Mouse (Mus musculus) CH12.LX (cell line): ENCODE measurements around the gene 1700024P04Rik. TPM values are rescaled to one million over a fixed set of nuclear protein-coding genes. Genes with fewer than 3 reads are reported as not detected.
A peak's percentile ranks its signal among the peaks of the same experiment; 100 is the strongest.

Experiments used
- DNase-seq: peaks from one replicate; pipeline ENCODE4 v3.0.0-alpha.2; 2013; ENCODE audit errors: extremely low read depth
- H3K27ac ChIP-seq: 2 replicates; pipeline ENCODE4 v1.5.1; 2012; ENCODE audit warnings: low read depth, mild to moderate bottlenecking, control low read depth, moderate library complexity; ENCODE audit not compliant: insufficient read depth
- H3K27me3 ChIP-seq: replicated peaks from 2 replicates; pipeline ENCODE3; 2012; ENCODE audit warnings: inconsistent platforms
- H3K36me3 ChIP-seq, 2 experiments: replicated peaks in 1 of 2; 2 replicates each; pipeline versions ENCODE3 to v1.6.1; 2012; ENCODE audit warnings: inconsistent platforms in 1 of 2, low read length in 1 of 2, mild to moderate bottlenecking in 1 of 2, mixed read lengths in 1 of 2, moderate library complexity in 1 of 2; ENCODE audit not compliant: control insufficient read depth in 1 of 2, insufficient read depth in 1 of 2
- H3K4me1 ChIP-seq, 2 experiments: 2 replicates each; pipeline ENCODE4 v1.6.1; 2012; ENCODE audit warnings: inconsistent platforms in 1 of 2, moderate library complexity in 1 of 2; ENCODE audit not compliant: insufficient read depth in 2 of 2, control insufficient read depth in 1 of 2
- H3K4me2 ChIP-seq: 2 replicates; pipeline ENCODE4 v1.6.1; 2012; ENCODE audit warnings: low read depth, mild to moderate bottlenecking, control low read depth; ENCODE audit not compliant: poor library complexity, insufficient read depth, severe bottlenecking
- H3K4me3 ChIP-seq, 3 experiments: fragments of 150-350 bp in 1 of 3; sonication (generic) in 1 of 3; replicated peaks in 1 of 3; 2 replicates each; pipeline versions ENCODE3 to v1.5.1; 2011 to 2012; ENCODE audit warnings: low read depth in 2 of 3, low read length in 2 of 3, mild to moderate bottlenecking in 2 of 3, moderate library complexity in 2 of 3, control low read depth in 1 of 3, improper control_type of control experiment in 1 of 3, inconsistent platforms in 1 of 3, mixed read lengths in 1 of 3; ENCODE audit not compliant: poor library complexity in 1 of 3
- H3K79me2 ChIP-seq: replicated peaks from 2 replicates; pipeline ENCODE4 v1.6.1; 2012; ENCODE audit warnings: mild to moderate bottlenecking, moderate library complexity; ENCODE audit not compliant: control insufficient read depth, poor library complexity, insufficient read depth, severe bottlenecking; ENCODE audit errors: extremely low read depth
- H3K9ac ChIP-seq: 2 replicates; pipeline ENCODE4 v1.6.1; 2012; ENCODE audit warnings: low read depth, mild to moderate bottlenecking, control low read depth, moderate library complexity; ENCODE audit not compliant: insufficient read depth
- H3K9me3 ChIP-seq: replicated peaks from 2 replicates; pipeline ENCODE3; 2012; ENCODE audit warnings: low read length, inconsistent platforms, mixed read lengths
- CHD1 ChIP-seq: IDR thresholded peaks from 2 replicates; pipeline ENCODE4 v1.6.1; 2012; ENCODE audit warnings: low read depth, low read length, improper control_type of control experiment, inconsistent platforms
- CHD2 ChIP-seq: IDR thresholded peaks from 2 replicates; pipeline ENCODE4 v1.6.1; 2011; ENCODE audit warnings: low read length, improper control_type of control experiment
- CTCF ChIP-seq, 2 experiments: IDR thresholded peaks in 1 of 2; conservative IDR thresholded peaks in 1 of 2; 2 replicates each; pipeline ENCODE4 v1.5.1; 2011 to 2012; ENCODE audit warnings: low read depth in 2 of 2, low read length in 2 of 2, improper control_type of control experiment in 1 of 2, inconsistent platforms in 1 of 2, mild to moderate bottlenecking in 1 of 2, moderate library complexity in 1 of 2
- E2F4 ChIP-seq: IDR thresholded peaks from 2 replicates; pipeline ENCODE4 v1.6.1; 2011; ENCODE audit warnings: low read depth, low read length, improper control_type of control experiment; ENCODE audit not compliant: insufficient replicate concordance
- ELF1 ChIP-seq: IDR thresholded peaks from 2 replicates; pipeline ENCODE4 v1.6.1; 2014; ENCODE audit warnings: low read depth, mild to moderate bottlenecking, inconsistent platforms, low read length, improper control_type of control experiment
- EP300 ChIP-seq: IDR thresholded peaks from 2 replicates; pipeline ENCODE4 v1.6.1; 2011; ENCODE audit warnings: low read length, improper control_type of control experiment
- GABPA ChIP-seq: IDR thresholded peaks from 2 replicates; pipeline ENCODE4 v1.6.1; 2012; ENCODE audit warnings: low read depth, low read length, improper control_type of control experiment, inconsistent platforms; ENCODE audit not compliant: insufficient replicate concordance
- HCFC1 ChIP-seq: IDR thresholded peaks from 2 replicates; pipeline ENCODE4 v1.6.1; 2012; ENCODE audit warnings: low read depth, mild to moderate bottlenecking, inconsistent platforms, low read length, improper control_type of control experiment
- IRF4 ChIP-seq: IDR thresholded peaks from 2 replicates; pipeline ENCODE4 v1.6.1; 2014; ENCODE audit warnings: low read depth, mild to moderate bottlenecking, inconsistent platforms, low read length, improper control_type of control experiment
- KAT2A ChIP-seq: IDR thresholded peaks from 2 replicates; pipeline ENCODE4 v1.6.1; 2012; ENCODE audit warnings: low read length, improper control_type of control experiment, inconsistent platforms; ENCODE audit not compliant: insufficient replicate concordance
- MAFK ChIP-seq: IDR thresholded peaks from 2 replicates; pipeline ENCODE4 v1.6.1; 2011; ENCODE audit warnings: low read length, improper control_type of control experiment; ENCODE audit not compliant: insufficient replicate concordance
- MAZ ChIP-seq: IDR thresholded peaks from 2 replicates; pipeline ENCODE4 v1.6.1; 2012; ENCODE audit warnings: low read depth, mild to moderate bottlenecking, inconsistent platforms, low read length, improper control_type of control experiment, moderate library complexity
- MEF2A ChIP-seq: IDR thresholded peaks from 2 replicates; pipeline ENCODE4 v1.6.1; 2014; ENCODE audit warnings: low read depth, mild to moderate bottlenecking, inconsistent platforms, low read length, improper control_type of control experiment, borderline replicate concordance
- MXI1 ChIP-seq: IDR thresholded peaks from 2 replicates; pipeline ENCODE4 v1.6.1; 2011; ENCODE audit warnings: mild to moderate bottlenecking, low read depth, low read length, improper control_type of control experiment
- MYC ChIP-seq: IDR thresholded peaks from 2 replicates; pipeline ENCODE4 v1.6.1; 2011; ENCODE audit warnings: low read depth, mild to moderate bottlenecking, improper control_type of control experiment, low read length
- NRF1 ChIP-seq: IDR thresholded peaks from 2 replicates; pipeline ENCODE4 v1.6.1; 2014; ENCODE audit warnings: low read depth, mild to moderate bottlenecking, inconsistent platforms, low read length, improper control_type of control experiment, moderate library complexity
- PAX5 ChIP-seq: IDR thresholded peaks from 2 replicates; pipeline ENCODE4 v1.6.1; 2012; ENCODE audit warnings: low read length, inconsistent platforms, mixed read lengths
- POLR2A ChIP-seq: IDR thresholded peaks from 2 replicates; pipeline ENCODE4 v1.6.1; 2011; ENCODE audit warnings: low read depth, mild to moderate bottlenecking, improper control_type of control experiment, low read length
- POLR2AphosphoS2 ChIP-seq: IDR thresholded peaks from 2 replicates; pipeline ENCODE4 v1.6.1; 2011; ENCODE audit warnings: low read depth, low read length, improper control_type of control experiment
- RAD21 ChIP-seq: IDR thresholded peaks from 2 replicates; pipeline ENCODE4 v1.6.1; 2011; ENCODE audit warnings: low read depth, mild to moderate bottlenecking, low read length, improper control_type of control experiment, moderate library complexity
- RCOR1 ChIP-seq: conservative IDR thresholded peaks from 2 replicates; pipeline ENCODE4 v1.6.1; 2012; ENCODE audit warnings: low read depth, mild to moderate bottlenecking, inconsistent platforms, low read length, improper control_type of control experiment
- SIN3A ChIP-seq: IDR thresholded peaks from 2 replicates; pipeline ENCODE4 v1.6.1; 2012; ENCODE audit warnings: low read length, improper control_type of control experiment, inconsistent platforms
- SMC3 ChIP-seq: IDR thresholded peaks from 2 replicates; pipeline ENCODE4 v1.6.1; 2011; ENCODE audit warnings: low read depth, low read length, improper control_type of control experiment
- TBP ChIP-seq: conservative IDR thresholded peaks from 2 replicates; pipeline ENCODE4 v1.6.1; 2011; ENCODE audit warnings: low read depth, low read length, improper control_type of control experiment
- TCF12 ChIP-seq: IDR thresholded peaks from 2 replicates; pipeline ENCODE4 v1.6.1; 2014; ENCODE audit warnings: low read depth, mild to moderate bottlenecking, inconsistent platforms, low read length, improper control_type of control experiment
- UBTF ChIP-seq: IDR thresholded peaks from 2 replicates; pipeline ENCODE4 v1.6.1; 2012; ENCODE audit warnings: low read depth, mild to moderate bottlenecking, inconsistent platforms, low read length, improper control_type of control experiment, moderate library complexity
- USF1 ChIP-seq: IDR thresholded peaks from 2 replicates; pipeline ENCODE4 v1.6.1; 2014; ENCODE audit warnings: low read depth, mild to moderate bottlenecking, inconsistent platforms, low read length, improper control_type of control experiment
- USF2 ChIP-seq: conservative IDR thresholded peaks from 2 replicates; pipeline ENCODE4 v1.6.1; 2011; ENCODE audit warnings: low read depth, low read length, improper control_type of control experiment
- ZC3H11A ChIP-seq: IDR thresholded peaks from 2 replicates; pipeline ENCODE4 v1.6.1; 2012; ENCODE audit warnings: low read depth, mild to moderate bottlenecking, inconsistent platforms, low read length, improper control_type of control experiment
- ZKSCAN1 ChIP-seq: IDR thresholded peaks from 2 replicates; pipeline ENCODE4 v1.6.1; 2012; ENCODE audit warnings: low read depth, inconsistent platforms, low read length, improper control_type of control experiment, borderline replicate concordance
- ZMIZ1 ChIP-seq: IDR thresholded peaks from 2 replicates; pipeline ENCODE4 v1.6.1; 2012; ENCODE audit warnings: low read depth, mild to moderate bottlenecking, inconsistent platforms, low read length, improper control_type of control experiment
- dilution Hi-C: fragments of 300-500 bp; cut with MboI; formaldehyde crosslinking; loops from 2 replicates; pipeline ENCODE4 v1.14.3; 2020; ENCODE audit warnings: low sequenced_read_pairs; ENCODE audit not compliant: extremely low pct_unique_long_range_greater_than_20kb, extremely low pct_ligation_motif_present
- in situ Hi-C: fragments of 300-500 bp; cut with MboI; formaldehyde crosslinking; loops from 3 replicates; pipeline ENCODE4 v1.14.3; 2019; ENCODE audit warnings: low sequenced_read_pairs, low pct_ligation_motif_present, low pct_unique_long_range_greater_than_20kb, mixed read lengths
- polyA plus RNA-seq: library from polyadenylated mRNA; unstranded; fragments of >175 nt; gene quantifications from 2 replicates; pipeline ENCODE4 v1.2.1, GENCODE M21; 2012; ENCODE audit warnings: low read depth; ENCODE audit not compliant: insufficient read length
- total RNA-seq, 2 experiments: library from RNA; depleted of rRNA; stranded (reverse); fragments of 300-350 nt in 1 of 2; fragments of >200 nt in 1 of 2; gene quantifications; 2 replicates each; pipeline ENCODE4 v1.2.3; 2012 to 2014

1700024P04Rik gene
- total and polyA plus RNA-seq, 3 experiments: not detected

DNA sequence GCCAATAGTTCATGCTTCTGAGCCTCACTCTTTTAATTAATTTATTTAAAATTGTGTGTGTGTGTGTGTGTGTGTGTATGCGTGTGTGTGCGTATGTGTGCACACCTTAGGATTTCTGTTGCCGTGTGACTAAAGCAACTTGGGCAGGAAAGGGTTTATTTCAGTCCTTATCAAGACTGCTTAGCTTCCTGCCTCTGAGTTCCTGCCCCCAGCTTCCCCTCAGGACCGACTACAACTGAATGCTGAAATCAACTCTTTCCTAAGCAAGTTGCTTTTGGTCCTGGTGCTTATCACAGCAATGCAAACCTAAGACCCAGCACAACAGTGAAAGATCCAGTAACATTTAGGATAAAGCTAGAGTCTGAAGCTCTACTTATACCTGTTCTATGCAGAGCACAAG is 15.8 kb downstream of the 1700024P04Rik start:
- no peaks in the 10 kb centered on the region for H3K27me3 ChIP-seq
- no peak overlapping the region for H3K9ac ChIP-seq
- no peaks in the 10 kb centered on the region for H3K79me2 ChIP-seq
- H3K27ac ChIP-seq: no peak overlapping the region
- H3K4me1 ChIP-seq: peaks cover 5 to 24% of the 10 kb centered on the region in 2 experiments; a peak in 3 of 4 replicates
- H3K36me3 ChIP-seq: no peaks in the 10 kb centered on the region
- H3K9me3 ChIP-seq: no peaks in the 10 kb centered on the region
- H3K4me2 ChIP-seq: no peak overlapping the region
- in situ Hi-C loops (no loop called here), dilution Hi-C loops (no loop called here)
- TF ChIP-seq GABPA (no peak), CHD1 (no peak), UBTF (no peak), TCF12 (no peak), HCFC1 (no peak), TBP (no peak), MYC (no peak), MEF2A (no peak), MXI1 (no peak), RAD21 (no peak), POLR2A (no peak), CHD2 (no peak), ZC3H11A (no peak), EP300 (no peak), ZMIZ1 (no peak), IRF4 (no peak), RCOR1 (no peak)
- DNase-seq: no peak
- H3K4me3 ChIP-seq: no peak overlapping the region

DNA sequence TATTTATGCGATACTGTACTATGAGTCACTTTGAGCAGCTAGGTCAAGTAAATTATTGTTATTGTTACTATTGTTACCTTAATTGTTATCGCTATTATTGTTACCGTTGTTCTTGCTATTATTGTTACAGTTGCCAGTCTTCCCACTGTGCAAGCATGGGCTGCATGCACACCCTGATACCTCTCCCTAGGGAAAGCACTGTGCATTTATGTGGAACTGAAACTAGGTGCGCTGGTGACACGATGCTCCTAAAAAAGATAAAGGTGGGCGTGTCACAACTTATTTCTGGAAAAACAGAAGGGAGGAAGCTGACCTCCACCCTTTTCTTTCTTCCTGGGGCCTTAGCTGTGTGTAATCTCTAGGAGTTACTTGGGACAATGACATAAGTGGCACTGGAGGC is 16.4 kb downstream of the 1700024P04Rik start:
- no peaks in the 10 kb centered on the region for H3K9me3 ChIP-seq
- peaks cover 5 to 24% of the 10 kb centered on the region in 2 experiments; a peak in 3 of 4 replicates for H3K4me1 ChIP-seq
- H3K27ac ChIP-seq: no peak overlapping the region
- H3K27me3 ChIP-seq: no peaks in the 10 kb centered on the region
- peak; percentile 65 for DNase-seq
- no peak overlapping the region for H3K4me3 ChIP-seq
- H3K9ac ChIP-seq: no peak overlapping the region
- in situ Hi-C loops: no loop called here
- H3K4me2 ChIP-seq: peak overlapping the region; percentile 8; the same call in 1 of the 2 replicates
- no peaks in the 10 kb centered on the region for H3K36me3 ChIP-seq
- H3K79me2 ChIP-seq: no peaks in the 10 kb centered on the region
- dilution Hi-C loops: no loop called here
- TF ChIP-seq TBP: no peak
- no peak for TF ChIP-seq MAZ
- no peak for TF ChIP-seq GABPA
- TF ChIP-seq CHD2: 0 out of 2 replicates have a peak, but pooled peaks have one; percentile 16
- TF ChIP-seq ZC3H11A: no peak
- TF ChIP-seq CTCF (conservative IDR thresholded peaks at IDR 0.05 in 1 of 2, IDR thresholded peaks at IDR 0.05 in 1 of 2; ENCODE audit: low read depth in 2 of 2, low read length in 2 of 2): no peak
- TF ChIP-seq IRF4: peak; percentile 87
- TF ChIP-seq SMC3: no peak
- TF ChIP-seq HCFC1: no peak
- TF ChIP-seq E2F4: no peak
- no peak for TF ChIP-seq MAFK
- TF ChIP-seq SIN3A: no peak
- no peak for TF ChIP-seq POLR2A
- TF ChIP-seq TCF12: no peak
- no peak for TF ChIP-seq NRF1
- TF ChIP-seq EP300: peak; percentile 86
- TF ChIP-seq MXI1: no peak
- no peak for TF ChIP-seq USF2
- TF ChIP-seq RAD21: no peak
- TF ChIP-seq MYC: peak; percentile 40; the same call in 1 of the 2 replicates
- TF ChIP-seq KAT2A: no peak
- peak; percentile 89; the same call in 1 of the 2 replicates for TF ChIP-seq MEF2A
- no peak for TF ChIP-seq ELF1
- TF ChIP-seq PAX5: no peak
- no peak for TF ChIP-seq USF1
- no peak for TF ChIP-seq ZKSCAN1
- TF ChIP-seq POLR2AphosphoS2: no peak
